Mouse (Mus musculus) heart, embryonic 15.5 days (tissue): ENCODE results near the gene Zfand2b. TPM values are rescaled to one million over a fixed set of nuclear protein-coding genes. Genes with fewer than 3 reads are reported as not detected.

Source experiments
- ATAC-seq: fragments of 200-750 bp; cut with Nextera tagmentation; replicated peaks from 2 replicates; pipeline ENCODE4 v1.8.0; 2017; ENCODE audit warnings: low read depth, moderate TSS enrichment; ENCODE audit not compliant: insufficient number of reproducible peaks, insufficient read depth, low FRiP score
- H3K27ac ChIP-seq: fragments of 300-500 bp; sonication (generic); 2 replicates; pipeline ENCODE4 v1.5.1; 2015; ENCODE audit warnings: mild to moderate bottlenecking, inconsistent platforms
- H3K27me3 ChIP-seq: fragments of 300-500 bp; sonication (generic); 2 replicates; pipeline ENCODE4 v1.6.1; 2015; ENCODE audit warnings: inconsistent platforms
- H3K36me3 ChIP-seq: fragments of 300-500 bp; sonication (generic); 2 replicates; pipeline ENCODE4 v1.6.1; 2015; ENCODE audit warnings: mild to moderate bottlenecking, inconsistent platforms
- H3K4me1 ChIP-seq: fragments of 300-500 bp; sonication (generic); replicated peaks from 2 replicates; pipeline ENCODE4 v1.6.1; 2015; ENCODE audit warnings: inconsistent platforms
- H3K4me2 ChIP-seq: fragments of 300-500 bp; sonication (generic); 2 replicates; pipeline ENCODE4 v1.6.1; 2015; ENCODE audit warnings: inconsistent platforms, mild to moderate bottlenecking, moderate library complexity
- H3K4me3 ChIP-seq: fragments of 300-500 bp; sonication (generic); 2 replicates; pipeline ENCODE4 v1.5.1; 2015; ENCODE audit warnings: mild to moderate bottlenecking, inconsistent platforms
- H3K9ac ChIP-seq: fragments of 300-500 bp; sonication (generic); 2 replicates; pipeline ENCODE4 v1.6.1; 2015; ENCODE audit warnings: mild to moderate bottlenecking, inconsistent platforms
- H3K9me3 ChIP-seq: fragments of 300-500 bp; sonication (generic); replicated peaks from 2 replicates; pipeline ENCODE4 v1.6.1; 2016; ENCODE audit warnings: inconsistent platforms
- WGBS: fragments of 180-500 bp; shearing (Covaris S2); methylation state at CpG from one replicate; pipeline ENCODE4 v1.1.7; 2015; ENCODE audit warnings: mixed read lengths; 5-methylcytosine and 5-hydroxymethylcytosine counted together
- polyA plus RNA-seq: library from polyadenylated mRNA; unstranded; fragments of >200 nt; fragmentation: Nextera tagmentation; extraction: Ambion mirVana; gene quantifications from 2 replicates; pipeline ENCODE4 v1.2.1, GENCODE M21; 2015

Gene Zfand2b
- 26.5 and 32.5 TPM in 2 replicates for polyA plus RNA-seq

DNA sequence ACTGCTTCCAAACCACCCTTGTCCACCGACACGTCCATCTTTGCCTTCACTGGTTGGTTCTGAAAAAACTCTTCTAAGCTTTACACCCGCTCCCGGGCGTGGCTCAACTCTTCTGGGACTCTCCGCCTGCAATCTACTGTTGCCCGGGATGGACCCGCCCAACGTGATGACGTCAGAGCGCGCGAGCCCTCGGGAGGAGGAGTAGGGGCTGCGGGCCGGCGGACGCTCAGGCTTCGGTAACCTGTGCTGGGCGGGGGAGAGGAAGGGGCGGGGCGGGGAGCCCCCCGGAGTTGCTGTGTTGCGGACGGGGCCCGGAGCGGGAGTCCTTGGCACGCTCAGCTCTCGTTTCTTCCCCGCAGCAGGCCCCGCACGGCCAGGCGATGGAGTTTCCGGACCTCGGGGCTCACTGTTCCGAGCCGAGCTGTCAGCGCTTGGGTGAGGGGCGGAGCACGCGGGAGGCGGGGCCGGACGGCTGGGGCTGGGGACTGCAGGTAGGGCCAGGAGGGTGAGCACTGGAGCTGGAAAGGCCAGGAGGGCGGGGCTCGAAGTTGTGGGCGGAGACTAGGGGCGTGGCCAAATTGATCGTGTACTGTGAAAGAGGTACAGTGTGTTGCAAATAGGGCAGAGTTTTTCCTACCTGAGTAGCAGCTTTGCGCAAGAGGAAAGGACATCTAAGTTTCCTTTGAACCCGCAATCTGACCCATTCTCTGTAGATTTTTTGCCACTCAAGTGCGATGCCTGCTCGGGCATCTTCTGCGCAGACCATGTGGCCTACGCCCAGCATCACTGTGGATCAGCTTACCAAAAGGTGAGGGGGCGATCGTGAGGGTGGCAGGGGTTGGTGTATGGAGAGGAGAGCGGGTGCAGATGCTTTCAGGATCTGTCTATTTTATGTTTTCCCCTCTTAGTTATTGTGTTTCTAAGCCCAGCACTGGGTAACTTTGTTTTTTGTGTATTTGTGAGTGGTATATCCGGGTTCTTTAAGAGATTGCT, at the start of gene Zfand2b:
Gene Zfand2b, plus strand, starts transcription at position 175 of the 993 bp plus-strand sequence.
- ATAC-seq, result peak; percentile 99
- H3K27me3 ChIP-seq, result no peaks in the 10 kb centered on the region
- WGBS, result 1% methylated on average over 58 of the region's 59 CpGs

DNA sequence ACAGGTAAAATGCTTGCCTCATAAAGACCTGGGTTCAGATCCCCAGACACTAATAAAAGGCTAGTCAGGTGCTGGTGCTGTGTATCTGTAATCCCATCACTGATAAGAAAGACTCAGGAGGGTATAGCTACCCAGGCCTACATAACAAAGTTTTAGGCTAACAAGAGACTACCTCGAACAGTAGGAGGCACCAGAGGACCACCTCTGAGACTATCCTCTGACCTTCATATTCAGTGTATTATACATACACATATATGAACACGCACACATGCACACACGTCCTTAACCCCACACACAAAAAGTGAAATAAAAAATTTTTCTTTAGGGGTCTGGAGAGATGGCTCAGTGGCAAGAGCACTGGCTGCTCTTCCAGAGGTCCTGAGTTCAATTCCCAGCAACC, 46.2 kb upstream of the Zfand2b start:
- Histone ChIP-seq H3K27me3 (no peaks in the 10 kb centered on the region), H3K9me3 (no peaks in the 10 kb centered on the region), H3K4me1 (peaks cover 9% of the 10 kb centered on the region), H3K27ac (no peak overlapping the region), H3K9ac (no peak overlapping the region), H3K36me3 (no peaks in the 10 kb centered on the region), H3K4me2 (no peak overlapping the region), H3K4me3 (no peak overlapping the region)
- ATAC-seq, result no peak
- 77% methylated on average over 3 of the region's 3 CpGs for WGBS

More for the DNA sequence above, at the start of gene Zfand2b:
- Histone ChIP-seq H3K4me3 (peak within 1 kb of the TSS; percentile 97), H3K27ac (peak within 1 kb of the TSS; percentile 94), H3K4me1 (peaks cover 9% of the 10 kb centered on the region), H3K9ac (peak within 1 kb of the TSS; percentile 79), H3K36me3 (peaks cover 34% of the 10 kb centered on the region), H3K9me3 (no peaks in the 10 kb centered on the region), H3K4me2 (peak within 1 kb of the TSS; percentile 76)

DNA sequence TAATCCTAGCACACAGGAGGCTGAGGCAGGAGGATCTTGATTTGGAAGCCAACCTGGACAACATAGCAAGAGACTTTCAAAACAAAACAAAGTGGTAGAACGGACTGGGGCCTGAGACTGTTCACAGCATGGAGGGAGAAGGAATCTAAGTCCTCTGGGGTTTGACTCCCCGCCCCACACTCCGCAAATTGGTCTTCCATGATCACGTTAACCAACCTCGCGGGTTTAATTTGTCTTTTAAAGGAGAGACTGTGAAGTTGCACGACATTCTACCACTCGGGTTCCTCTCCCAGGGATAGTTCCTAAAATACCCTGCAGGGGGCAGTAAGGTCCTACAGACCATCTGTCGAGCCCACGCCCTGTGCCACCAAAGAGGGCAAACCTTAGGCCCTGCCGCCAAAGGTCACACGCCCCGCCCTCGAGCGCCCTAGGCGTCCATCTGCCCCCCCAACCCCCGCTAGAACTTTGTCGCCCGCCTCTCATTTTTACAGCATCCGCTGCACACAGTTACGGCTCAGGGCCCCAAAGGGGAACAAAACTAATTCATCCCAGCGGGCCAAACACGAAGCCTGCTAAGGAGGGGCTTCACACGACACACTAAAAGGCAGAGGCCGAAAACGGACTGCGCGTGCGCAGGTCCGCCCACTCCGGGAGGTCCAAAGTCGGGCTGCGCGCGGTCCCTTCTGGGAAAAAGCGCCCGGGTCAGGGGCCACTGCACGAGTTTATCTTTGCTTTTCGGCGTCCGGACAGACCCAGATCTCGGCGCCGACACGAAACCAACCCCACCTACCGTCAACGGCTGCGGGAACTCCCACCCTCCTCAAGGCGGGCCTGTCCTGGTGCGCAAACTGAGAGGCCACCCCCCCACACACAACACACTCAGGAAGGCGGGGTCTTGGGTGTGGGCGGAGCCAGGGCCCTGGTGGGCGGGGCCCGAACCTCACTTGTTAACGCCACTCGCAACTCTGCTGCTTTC, 43.8 kb upstream of the Zfand2b start, which contains the start of gene Nhej1:
Gene Nhej1, minus strand, starts transcription at position 855 of the 976 bp plus-strand sequence.
- Histone ChIP-seq H3K4me3 (peak within 1 kb of the TSS; percentile 72), H3K36me3 (no peaks in the 10 kb centered on the region), H3K4me1 (peaks cover 9% of the 10 kb centered on the region), H3K9ac (peak within 1 kb of the TSS; percentile 71), H3K4me2 (peak within 1 kb of the TSS; percentile 73), H3K9me3 (no peaks in the 10 kb centered on the region), H3K27ac (peak within 1 kb of the TSS; percentile 98), H3K27me3 (no peaks in the 10 kb centered on the region)
- peak; percentile 97 for ATAC-seq
- 1% methylated on average over 56 of the region's 56 CpGs for WGBS

DNA sequence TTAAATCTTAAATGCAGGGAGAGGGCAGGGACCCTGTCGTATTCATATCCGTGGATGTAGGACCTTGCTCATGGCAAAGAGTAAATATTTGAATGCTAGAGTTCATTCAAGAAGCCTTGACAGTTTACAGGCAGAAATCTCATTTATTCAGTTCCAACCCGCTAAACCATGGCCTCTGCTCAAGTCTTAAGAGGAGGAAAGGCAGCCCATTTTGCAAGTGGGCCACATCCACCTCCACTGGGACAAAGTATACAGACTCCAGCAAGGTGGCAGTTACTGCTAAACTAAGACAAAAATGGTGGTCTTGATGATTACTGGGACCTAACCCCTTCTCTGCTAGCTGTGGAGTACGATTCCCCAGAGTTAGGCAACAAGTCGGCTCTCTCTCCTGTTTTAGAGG, 43.0 kb upstream of the Zfand2b start:
- Histone ChIP-seq H3K4me1 (peaks cover 9% of the 10 kb centered on the region), H3K27me3 (no peaks in the 10 kb centered on the region), H3K9ac (peak overlapping the region; percentile 71; the same call in 1 of the 2 replicates), H3K36me3 (no peaks in the 10 kb centered on the region), H3K27ac (peak overlapping the region; percentile 98), H3K9me3 (no peaks in the 10 kb centered on the region), H3K4me2 (peak overlapping the region; percentile 73), H3K4me3 (peak overlapping the region; percentile 72)
- ATAC-seq, result no peak; the same call in 1 of the 2 replicates
- 35% methylated on average over 5 of the region's 5 CpGs for WGBS

DNA sequence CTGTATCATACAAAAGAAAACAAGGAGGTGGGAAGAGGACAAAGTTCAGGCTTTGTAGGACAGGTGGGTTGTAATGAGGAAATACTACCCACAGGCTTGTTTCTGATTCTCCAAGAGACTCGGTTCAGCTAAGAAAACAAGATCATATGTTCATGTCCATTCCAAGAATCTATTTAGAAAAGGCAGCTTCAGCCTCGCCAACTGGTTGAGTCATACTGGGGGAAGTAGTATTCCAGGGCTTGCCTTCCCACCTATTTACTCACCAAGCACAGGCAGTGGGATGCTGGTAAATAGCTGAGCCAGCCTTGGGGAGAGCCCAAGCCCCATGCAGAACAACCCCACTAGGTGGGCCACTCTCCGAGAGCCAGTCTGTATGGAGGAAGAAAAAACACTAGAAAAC, 39.8 kb upstream of the Zfand2b start:
- H3K4me2 ChIP-seq, result no peak overlapping the region
- H3K27me3 ChIP-seq, result no peaks in the 10 kb centered on the region
- H3K9ac ChIP-seq, result no peak overlapping the region
- H3K4me3 ChIP-seq, result no peak overlapping the region
- H3K27ac ChIP-seq, result no peak overlapping the region
- WGBS, result 67% methylated on average over 3 of the region's 3 CpGs
- no peaks in the 10 kb centered on the region for H3K36me3 ChIP-seq
- peaks cover 9% of the 10 kb centered on the region for H3K4me1 ChIP-seq
- H3K9me3 ChIP-seq, result no peaks in the 10 kb centered on the region
- no peak for ATAC-seq

DNA sequence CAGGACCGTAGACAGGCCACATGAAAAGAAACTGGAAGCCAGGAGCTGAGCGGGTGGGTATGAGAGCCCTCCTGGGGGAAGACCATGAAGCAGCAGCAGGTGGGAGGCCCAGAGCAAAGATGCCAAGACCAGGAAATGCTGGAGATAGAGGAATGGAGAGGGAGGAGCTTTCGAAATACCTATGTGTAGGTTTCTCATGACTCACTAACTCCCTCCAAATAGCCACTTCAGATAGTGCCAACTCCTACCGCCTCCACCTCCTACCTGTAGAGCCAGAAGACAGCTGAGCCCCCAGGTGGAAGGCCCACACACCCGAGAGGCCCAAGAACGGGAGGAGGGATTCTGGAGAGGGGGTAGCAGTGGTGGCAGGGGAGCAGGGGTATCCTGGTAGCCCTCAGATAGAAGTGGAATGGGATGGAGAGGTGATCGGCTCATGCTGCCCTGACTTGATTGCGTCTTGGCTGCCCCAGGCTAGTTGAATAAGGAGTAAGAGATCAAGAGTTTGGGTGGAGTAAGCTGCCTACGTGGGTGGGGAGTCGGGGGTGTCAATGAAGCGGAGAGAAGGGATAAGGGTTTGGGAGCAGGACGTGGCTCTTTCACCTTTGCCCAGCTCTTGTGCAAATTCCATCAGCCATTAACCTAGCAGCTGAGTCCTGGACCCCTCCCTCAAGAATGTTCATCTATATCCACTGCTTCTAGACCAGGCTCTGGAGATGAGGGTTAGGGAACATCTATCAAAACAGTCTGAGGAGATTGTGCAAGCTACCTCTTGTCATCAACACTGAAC, 34.8 kb upstream of the Zfand2b start, which contains the start of gene Slc23a3:
Gene Slc23a3, minus strand, starts transcription at position 470 of the 787 bp plus-strand sequence.
- WGBS, result 58% methylated on average over 12 of the region's 12 CpGs
- H3K4me2 ChIP-seq, result no peak within 1 kb of the TSS
- ATAC-seq, result no peak
- no peaks in the 10 kb centered on the region for H3K4me1 ChIP-seq
- no peaks in the 10 kb centered on the region for H3K27me3 ChIP-seq
- H3K27ac ChIP-seq, result no peak within 1 kb of the TSS
- H3K9ac ChIP-seq, result no peak within 1 kb of the TSS
- peaks cover 25% of the 10 kb centered on the region for H3K36me3 ChIP-seq
- no peak within 1 kb of the TSS for H3K4me3 ChIP-seq
- no peaks in the 10 kb centered on the region for H3K9me3 ChIP-seq

- ATAC-seq, result no peak
- H3K9ac ChIP-seq, result no peak overlapping the region
- no peaks in the 10 kb centered on the region for H3K9me3 ChIP-seq
- H3K4me3 ChIP-seq, result no peak overlapping the region
- H3K4me2 ChIP-seq, result no peak overlapping the region
- H3K27me3 ChIP-seq, result no peaks in the 10 kb centered on the region
- H3K27ac ChIP-seq, result no peak overlapping the region
- H3K4me1 ChIP-seq, result peaks cover 12% of the 10 kb centered on the region
- peaks cover 36% of the 10 kb centered on the region for H3K36me3 ChIP-seq
- 71% methylated on average over 6 of the region's 6 CpGs for whole genome bisulfite sequencing
Observed at GRCm38 (mm10) chr1:75136293-75136692, 32.2 kb upstream of the Zfand2b start.

GRCm38 (mm10) chr1:75136730-75137129, 31.7 kb upstream of the Zfand2b start:
- H3K27ac ChIP-seq, result no peak overlapping the region
- ATAC-seq, result no peak
- H3K36me3 ChIP-seq, result peaks cover 36% of the 10 kb centered on the region

GRCm38 (mm10) chr1:75138448-75138847, 30.0 kb upstream of the Zfand2b start:
- Histone ChIP-seq H3K9me3 (no peaks in the 10 kb centered on the region), H3K9ac (no peak overlapping the region), H3K4me2 (no peak overlapping the region), H3K36me3 (peaks cover 36% of the 10 kb centered on the region), H3K27me3 (no peaks in the 10 kb centered on the region), H3K4me3 (no peak overlapping the region), H3K27ac (no peak overlapping the region), H3K4me1 (peaks cover 17% of the 10 kb centered on the region)
- 89% methylated on average over 2 of the region's 2 CpGs for WGBS
- ATAC-seq, result no peak

More at GRCm38 (mm10) chr1:75136730-75137129, 31.7 kb upstream of the Zfand2b start:
- WGBS, result 36% methylated on average over 3 of the region's 3 CpGs
- no peaks in the 10 kb centered on the region for H3K9me3 ChIP-seq
- peaks cover 13% of the 10 kb centered on the region for H3K4me1 ChIP-seq
- no peaks in the 10 kb centered on the region for H3K27me3 ChIP-seq
- no peak overlapping the region for H3K4me2 ChIP-seq
- H3K9ac ChIP-seq, result no peak overlapping the region
- H3K4me3 ChIP-seq, result no peak overlapping the region

- no peak for ATAC-seq
- WGBS, result 57% methylated on average over 4 of the region's 4 CpGs
Observed at GRCm38 (mm10) chr1:75140601-75141190, 27.8 kb upstream of the Zfand2b start.

More at GRCm38 (mm10) chr1:75140601-75141190, 27.8 kb upstream of the Zfand2b start:
- Histone ChIP-seq H3K27ac (peak overlapping the region; percentile 96), H3K4me1 (peaks cover 22% of the 10 kb centered on the region), H3K9me3 (no peaks in the 10 kb centered on the region), H3K4me3 (peak overlapping the region; percentile 90), H3K27me3 (no peaks in the 10 kb centered on the region), H3K4me2 (peak overlapping the region; percentile 86), H3K36me3 (peaks cover 46% of the 10 kb centered on the region), H3K9ac (peak overlapping the region; percentile 94)
